Mouse (Mus musculus) C2C12 (cell line): Measurements from ENCODE around the gene Nat10.

ENCODE experiments used
- CEBPB ChIP-seq: IDR thresholded peaks from one replicate; pipeline ENCODE4 v1.6.1; 2011; ENCODE audit warnings: low read depth, mild to moderate bottlenecking, control low read depth, moderate library complexity
- CTCF ChIP-seq: IDR thresholded peaks from one replicate; pipeline ENCODE4 v1.5.1; 2011; ENCODE audit not compliant: control insufficient read depth, insufficient read depth, insufficient read length
- MAX ChIP-seq: IDR thresholded peaks from one replicate; pipeline ENCODE4 v1.6.1; 2011; ENCODE audit warnings: mild to moderate bottlenecking, control low read depth
- MYOD1 ChIP-seq: IDR thresholded peaks from one replicate; pipeline ENCODE4 v1.6.1; 2011; ENCODE audit warnings: low read depth; ENCODE audit not compliant: control insufficient read depth, insufficient read length

DNA sequence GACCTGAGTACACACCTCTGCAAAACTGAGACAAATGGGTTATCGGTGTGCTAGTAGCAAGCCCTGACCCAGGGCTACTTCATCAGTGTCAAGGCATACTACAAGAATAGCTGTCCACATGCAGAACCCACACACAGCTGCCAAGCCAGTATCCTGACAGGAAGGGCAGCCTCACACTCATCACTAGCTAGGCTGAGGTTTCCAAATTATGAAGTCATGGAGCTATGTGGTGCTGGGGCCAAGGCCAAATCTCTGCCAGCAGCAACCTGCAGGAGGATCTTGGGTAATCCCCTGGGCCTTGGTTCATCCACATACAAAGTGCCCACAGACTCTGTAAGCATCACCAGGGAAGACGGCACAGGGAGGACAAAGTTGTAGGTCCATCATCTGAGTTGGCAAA lies 17.5 kb downstream of the Nat10 start:
- no peak for TF ChIP-seq CTCF
- TF ChIP-seq MAX: no peak
- no peak for TF ChIP-seq MYOD1
- no peak for TF ChIP-seq CEBPB
